Mouse (Mus musculus): ENCODE data around the gene Hrc. TPM values are rescaled to one million over a fixed set of nuclear protein-coding genes. Genes with fewer than 3 reads are reported as not detected.
A peak's percentile ranks its signal among the peaks of the same experiment; 100 is the strongest.

The Hrc gene
- polyA plus RNA-seq, 1 experiment from 2014 or later = 0.75 TPM

DNA sequence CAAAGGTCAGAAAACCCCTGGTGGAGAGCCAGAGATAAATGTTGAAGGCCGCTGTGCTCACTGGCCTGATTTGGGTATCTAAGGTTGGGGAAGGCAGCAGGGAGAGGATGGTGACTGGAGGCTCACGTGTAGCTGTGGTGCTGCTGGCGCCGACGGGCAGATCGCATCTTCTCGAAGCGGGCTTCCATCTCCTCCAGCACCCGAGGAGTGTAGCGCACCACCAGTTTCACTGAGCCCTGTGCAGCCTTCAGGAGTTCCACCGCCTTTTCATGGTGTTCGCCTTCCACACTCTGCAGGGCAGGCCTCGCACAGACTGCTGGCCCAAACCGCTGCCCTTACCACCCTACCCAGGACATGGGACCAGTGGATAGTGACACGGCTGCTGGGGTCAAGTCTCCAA lies 33.1 kb downstream of the Hrc start:
- Histone ChIP-seq H3K27me3 (replicated peaks) (peaks cover 11% of the 10 kb centered on the region; the same call in 1 of the 2 replicates), H3K9ac (replicated peaks) (peak overlapping the region; percentile 69; the same call in 1 of the 2 replicates), H3K36me3 (peaks cover 10% of the 10 kb centered on the region), H3K9me3 (replicated peaks) (no peaks in the 10 kb centered on the region), H3K4me2 (peak overlapping the region; percentile 71), H3K4me3 (replicated peaks) (peak overlapping the region; percentile 79), H3K4me1 (peaks cover 56% of the 10 kb centered on the region), H3K27ac (replicated peaks) (peak overlapping the region; percentile 90; the same call in 1 of the 2 replicates)
- 83% methylated on average over 15 of the region's 15 CpGs for WGBS
- ATAC-seq (ENCODE audit: low FRiP score) = no peak

GRCm38 (mm10) chr7:45369022-45369745 lies 34.1 kb downstream of the Hrc start:
- H3K9me3 ChIP-seq (replicated peaks) = no peaks in the 10 kb centered on the region
- WGBS = 72% methylated on average over 16 of the region's 16 CpGs
- peaks cover 18% of the 10 kb centered on the region for H3K36me3 ChIP-seq
- H3K27me3 ChIP-seq (replicated peaks) = peaks cover 7% of the 10 kb centered on the region; the same call in 1 of the 2 replicates
- H3K27ac ChIP-seq (replicated peaks) = no peak overlapping the region
- ATAC-seq (ENCODE audit: low FRiP score) = no peak
- peak overlapping the region; percentile 55 for H3K4me3 ChIP-seq (replicated peaks)
- H3K9ac ChIP-seq (replicated peaks) = no peak overlapping the region
- H3K4me1 ChIP-seq = peaks cover 55% of the 10 kb centered on the region
- H3K4me2 ChIP-seq = peak overlapping the region; percentile 95

- Histone ChIP-seq H3K36me3 (peaks cover 22% of the 10 kb centered on the region), H3K4me2 (peak overlapping the region; percentile 95), H3K27me3 (replicated peaks) (peaks cover 7% of the 10 kb centered on the region; the same call in 1 of the 2 replicates), H3K4me3 (replicated peaks) (peak overlapping the region; percentile 55), H3K4me1 (peaks cover 49% of the 10 kb centered on the region), H3K9ac (replicated peaks) (peak overlapping the region; percentile 64), H3K27ac (replicated peaks) (peak overlapping the region; percentile 58), H3K9me3 (replicated peaks) (no peaks in the 10 kb centered on the region)
- no peak; the same call in 1 of the 2 replicates for ATAC-seq (ENCODE audit: low FRiP score)
- 10% methylated on average over 48 of the region's 52 CpGs for WGBS
Measured at GRCm38 (mm10) chr7:45369836-45370474, 34.9 kb downstream of the Hrc start.

DNA sequence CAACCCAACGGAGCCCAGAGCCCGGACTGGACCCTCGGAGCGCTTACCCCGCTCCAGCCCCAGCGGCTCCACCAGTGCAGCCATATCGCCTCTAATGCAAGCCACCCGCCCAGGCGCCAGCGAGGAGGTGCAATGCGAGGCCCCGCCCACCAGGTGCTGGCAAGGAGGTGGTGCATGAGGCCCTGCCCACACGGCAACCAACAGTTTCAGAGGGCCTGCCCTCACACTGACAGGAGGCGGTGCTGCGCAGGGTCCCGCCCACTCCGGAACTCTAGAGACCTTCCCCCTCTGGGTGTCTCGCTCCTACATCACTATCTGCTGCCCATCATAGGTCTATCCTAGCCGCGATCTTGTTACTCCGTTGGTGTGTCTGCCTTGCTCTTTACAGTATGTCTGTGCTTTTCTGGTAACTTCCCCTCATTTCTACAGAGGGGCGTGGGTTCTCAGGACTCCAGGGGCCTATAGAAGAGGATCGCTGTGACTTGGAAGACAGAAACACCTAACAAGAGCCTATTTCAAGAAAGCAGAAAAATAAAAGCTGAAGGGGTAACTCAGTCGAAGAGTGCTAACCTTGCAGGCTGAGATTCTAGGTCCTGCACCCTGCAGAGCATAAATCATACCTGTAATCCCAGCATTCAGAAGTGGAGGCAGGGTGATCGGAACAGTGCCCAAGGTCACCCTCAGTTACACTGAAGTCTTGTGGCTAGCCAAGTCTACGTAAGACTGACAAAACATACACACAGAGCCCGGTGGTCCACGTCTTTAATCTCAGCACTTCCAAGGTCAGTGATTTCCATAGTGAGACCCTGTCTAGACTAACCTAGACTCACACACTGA lies 35.6 kb downstream of the Hrc start, which contains the start of gene Lin7b:
Gene Lin7b, minus strand, starts transcription at position 109 of the 837 bp plus-strand sequence.
- peak within 1 kb of the TSS; percentile 58 for H3K27ac ChIP-seq (replicated peaks)
- 10% methylated on average over 28 of the region's 28 CpGs for WGBS

DNA sequence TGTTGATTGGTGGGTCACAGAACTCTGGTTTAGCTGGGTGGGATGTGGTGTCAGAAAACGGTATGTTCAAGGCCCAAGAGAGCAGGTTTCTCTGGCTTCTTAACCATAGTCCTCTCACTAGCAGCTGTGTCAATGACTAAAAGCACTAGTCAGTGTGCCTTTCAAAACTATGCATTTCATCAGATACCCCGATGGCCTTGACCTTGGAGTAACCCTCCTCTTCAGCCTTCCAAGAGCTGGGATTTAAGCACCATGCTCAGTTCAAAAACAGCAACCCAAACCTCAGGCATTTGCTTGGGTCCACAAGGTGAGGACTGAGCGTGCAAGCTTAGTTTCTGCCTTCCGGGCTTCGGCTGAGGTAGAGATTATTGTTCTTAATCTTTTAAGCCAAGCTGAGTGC lies 37.3 kb downstream of the Hrc start:
- H3K27me3 ChIP-seq (replicated peaks) = peaks cover 7% of the 10 kb centered on the region; the same call in 1 of the 2 replicates
- no peak overlapping the region for H3K9ac ChIP-seq (replicated peaks)
- ATAC-seq (ENCODE audit: low FRiP score) = no peak
- WGBS = 85% methylated on average over 5 of the region's 5 CpGs
- H3K4me2 ChIP-seq = no peak overlapping the region
- H3K27ac ChIP-seq (replicated peaks) = no peak overlapping the region
- no peak overlapping the region for H3K4me3 ChIP-seq (replicated peaks)
- peaks cover 46% of the 10 kb centered on the region for H3K36me3 ChIP-seq
- no peaks in the 10 kb centered on the region for H3K9me3 ChIP-seq (replicated peaks)
- H3K4me1 ChIP-seq = peaks cover 39% of the 10 kb centered on the region

More for the DNA sequence above, 35.6 kb downstream of the Hrc start, which contains the start of gene Lin7b:
- peak; percentile 54 for ATAC-seq (ENCODE audit: low FRiP score)
- Histone ChIP-seq H3K27me3 (replicated peaks) (peaks cover 7% of the 10 kb centered on the region; the same call in 1 of the 2 replicates), H3K9ac (replicated peaks) (peak within 1 kb of the TSS; percentile 64), H3K4me1 (peaks cover 42% of the 10 kb centered on the region), H3K9me3 (replicated peaks) (no peaks in the 10 kb centered on the region), H3K4me3 (replicated peaks) (peak within 1 kb of the TSS; percentile 55), H3K36me3 (peaks cover 29% of the 10 kb centered on the region), H3K4me2 (peak within 1 kb of the TSS; percentile 95)

DNA sequence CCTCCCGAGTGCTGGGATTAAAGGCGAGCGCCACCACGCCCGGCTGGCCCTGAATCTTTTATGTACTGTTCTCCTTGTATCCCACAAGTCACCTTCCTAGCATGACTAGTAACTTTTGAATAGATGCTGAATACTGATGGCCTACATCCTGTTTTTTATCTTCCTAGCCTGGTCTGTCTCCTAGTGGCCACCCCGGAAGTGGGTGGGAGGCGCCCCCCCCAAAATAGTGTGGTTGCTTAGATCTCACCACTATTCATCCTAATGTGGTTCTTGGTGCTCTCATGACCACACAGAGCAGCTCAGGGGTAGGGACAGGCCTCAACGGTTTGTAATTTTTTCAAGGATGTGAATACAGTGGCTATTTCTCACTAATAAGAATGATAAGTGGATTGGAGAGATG lies 39.5 kb downstream of the Hrc start:
- Histone ChIP-seq H3K27me3 (replicated peaks) (no peaks in the 10 kb centered on the region), H3K36me3 (peaks cover 68% of the 10 kb centered on the region), H3K27ac (replicated peaks) (no peak overlapping the region), H3K4me2 (no peak overlapping the region), H3K4me3 (replicated peaks) (no peak overlapping the region), H3K9me3 (replicated peaks) (no peaks in the 10 kb centered on the region), H3K9ac (replicated peaks) (no peak overlapping the region), H3K4me1 (peaks cover 16% of the 10 kb centered on the region)
- no peak for ATAC-seq (ENCODE audit: low FRiP score)
- 91% methylated on average over 8 of the region's 8 CpGs for WGBS

- no peaks in the 10 kb centered on the region for H3K27me3 ChIP-seq (replicated peaks)
- no peak for ATAC-seq (ENCODE audit: low FRiP score)
- H3K4me2 ChIP-seq = no peak overlapping the region
- no peak overlapping the region for H3K27ac ChIP-seq (replicated peaks)
- 88% methylated on average over 1 of the region's 1 CpGs for WGBS
- no peak overlapping the region for H3K4me3 ChIP-seq (replicated peaks)
- H3K9ac ChIP-seq (replicated peaks) = no peak overlapping the region
- H3K36me3 ChIP-seq = peaks cover 82% of the 10 kb centered on the region
- H3K9me3 ChIP-seq (replicated peaks) = no peaks in the 10 kb centered on the region
- H3K4me1 ChIP-seq = peaks cover 3% of the 10 kb centered on the region; the same call in 1 of the 2 replicates
Measured at GRCm38 (mm10) chr7:45376057-45376456, 41.0 kb downstream of the Hrc start.

- Histone ChIP-seq H3K9me3 (replicated peaks) (no peaks in the 10 kb centered on the region), H3K27me3 (replicated peaks) (no peaks in the 10 kb centered on the region), H3K4me3 (replicated peaks) (no peak overlapping the region), H3K9ac (replicated peaks) (no peak overlapping the region), H3K4me1 (0 out of 2 replicates have a peak, but pooled peaks cover 3% of the 10 kb centered on the region), H3K4me2 (no peak overlapping the region), H3K36me3 (peaks cover 97% of the 10 kb centered on the region), H3K27ac (replicated peaks) (no peak overlapping the region)
- no peak for ATAC-seq (ENCODE audit: low FRiP score)
- WGBS = 93% methylated on average over 3 of the region's 3 CpGs
Measured at GRCm38 (mm10) chr7:45386077-45386476, 51.0 kb downstream of the Hrc start.

Other genes with a start within 250 kb of the Hrc start
- gene Rcn3, start 243.1 kb upstream of the Hrc start, polyA plus RNA-seq (2015; fragmentation: Nextera tagmentation; extraction: Ambion mirVana) = 112 and 118 TPM in 2 replicates
- 33.8 and 42.7 TPM in 2 replicates for gene Fcgrt, start 231.4 kb upstream of the Hrc start, polyA plus RNA-seq (2015; fragmentation: Nextera tagmentation; extraction: Ambion mirVana)
- 759 and 947 TPM in 2 replicates for gene Rps11, start 210.9 kb upstream of the Hrc start, polyA plus RNA-seq (2015; fragmentation: Nextera tagmentation; extraction: Ambion mirVana)
- 649 and 787 TPM in 2 replicates for gene Rpl13a, start 206.5 kb upstream of the Hrc start, polyA plus RNA-seq (2015; fragmentation: Nextera tagmentation; extraction: Ambion mirVana)
- 0.12 and 0.24 TPM in 2 replicates for gene Gm45713, start 199.1 kb upstream of the Hrc start, polyA plus RNA-seq (2015; fragmentation: Nextera tagmentation; extraction: Ambion mirVana)
- gene Flt3l, start 198.9 kb upstream of the Hrc start, polyA plus RNA-seq (2015; fragmentation: Nextera tagmentation; extraction: Ambion mirVana) = 1.8 and 3.8 TPM in 2 replicates
- gene Pih1d1, start 181.0 kb upstream of the Hrc start, polyA plus RNA-seq (2015; fragmentation: Nextera tagmentation; extraction: Ambion mirVana) = 81.7 and 82.9 TPM in 2 replicates
- gene Aldh16a1, start 180.7 kb upstream of the Hrc start, polyA plus RNA-seq (2015; fragmentation: Nextera tagmentation; extraction: Ambion mirVana) = 19.5 and 26.8 TPM in 2 replicates
- 0.37 and 0.55 TPM in 2 replicates for gene Slc17a7, start 171.3 kb upstream of the Hrc start, polyA plus RNA-seq (2015; fragmentation: Nextera tagmentation; extraction: Ambion mirVana)
- gene Gfy, start 155.7 kb upstream of the Hrc start, polyA plus RNA-seq (2015; fragmentation: Nextera tagmentation; extraction: Ambion mirVana) = not detected in 2 replicates
- not detected in 2 replicates for gene Pth2, start 154.3 kb upstream of the Hrc start, polyA plus RNA-seq (2015; fragmentation: Nextera tagmentation; extraction: Ambion mirVana)
- 0.36 and 0.60 TPM in 2 replicates for gene Ccdc155, start 130.4 kb upstream of the Hrc start, polyA plus RNA-seq (2015; fragmentation: Nextera tagmentation; extraction: Ambion mirVana)
- 15.6 and 17.7 TPM in 2 replicates for gene Dkkl1, start 123.1 kb upstream of the Hrc start, polyA plus RNA-seq (2015; fragmentation: Nextera tagmentation; extraction: Ambion mirVana)
- gene Tead2, start 119.5 kb upstream of the Hrc start, polyA plus RNA-seq (2015; fragmentation: Nextera tagmentation; extraction: Ambion mirVana) = 28.9 and 44.5 TPM in 2 replicates
- 1.7 and 12.4 TPM in 2 replicates for gene Cd37, start 96.2 kb upstream of the Hrc start, polyA plus RNA-seq (2015; fragmentation: Nextera tagmentation; extraction: Ambion mirVana)
- 0.67 and 0.78 TPM in 2 replicates for gene Slc6a16, start 94.2 kb upstream of the Hrc start, polyA plus RNA-seq (2015; fragmentation: Nextera tagmentation; extraction: Ambion mirVana)
- gene Slc6a21, start 57.8 kb upstream of the Hrc start, polyA plus RNA-seq (2015; fragmentation: Nextera tagmentation; extraction: Ambion mirVana) = not detected in 2 replicates
- 9.4 and 12.0 TPM in 2 replicates for gene Trpm4, start 1.5 kb upstream of the Hrc start, polyA plus RNA-seq (2015; fragmentation: Nextera tagmentation; extraction: Ambion mirVana)
- 27.3 and 29.5 TPM in 2 replicates for gene Ppfia3, start 31.7 kb downstream of the Hrc start, polyA plus RNA-seq (2015; fragmentation: Nextera tagmentation; extraction: Ambion mirVana)
- gene Lin7b, start 35.3 kb downstream of the Hrc start, polyA plus RNA-seq (2015; fragmentation: Nextera tagmentation; extraction: Ambion mirVana) = 48.2 and 58.3 TPM in 2 replicates
- gene Snrnp70, start 60.5 kb downstream of the Hrc start, polyA plus RNA-seq (2015; fragmentation: Nextera tagmentation; extraction: Ambion mirVana) = 166 and 190 TPM in 2 replicates
- gene Kcna7, start 70.4 kb downstream of the Hrc start, polyA plus RNA-seq (2015; fragmentation: Nextera tagmentation; extraction: Ambion mirVana) = 0.08 and 0.09 TPM in 2 replicates
- 0.91 TPM in 1 of 2 replicates, not detected in the other for gene Ntf5, start 78.4 kb downstream of the Hrc start, polyA plus RNA-seq (2015; fragmentation: Nextera tagmentation; extraction: Ambion mirVana)
- gene Lhb, start 85.5 kb downstream of the Hrc start, polyA plus RNA-seq (2015; fragmentation: Nextera tagmentation; extraction: Ambion mirVana) = 0.24 TPM in 1 of 2 replicates, not detected in the other
- 21.7 and 24.0 TPM in 2 replicates for gene Gys1, start 99.6 kb downstream of the Hrc start, polyA plus RNA-seq (2015; fragmentation: Nextera tagmentation; extraction: Ambion mirVana)
- 92.7 and 114 TPM in 2 replicates for gene Ruvbl2, start 102.8 kb downstream of the Hrc start, polyA plus RNA-seq (2015; fragmentation: Nextera tagmentation; extraction: Ambion mirVana)
- gene Ftl1, start 124.6 kb downstream of the Hrc start, polyA plus RNA-seq (2015; fragmentation: Nextera tagmentation; extraction: Ambion mirVana) = 4,883 and 5,335 TPM in 2 replicates
- 224 and 236 TPM in 2 replicates for gene Bax, start 131.6 kb downstream of the Hrc start, polyA plus RNA-seq (2015; fragmentation: Nextera tagmentation; extraction: Ambion mirVana)
- gene Tulp2, start 146.6 kb downstream of the Hrc start, polyA plus RNA-seq (2015; fragmentation: Nextera tagmentation; extraction: Ambion mirVana) = 0.15 and 0.59 TPM in 2 replicates
- gene Gm45808, start 151.5 kb downstream of the Hrc start, polyA plus RNA-seq (2015; fragmentation: Nextera tagmentation; extraction: Ambion mirVana) = not detected in 2 replicates
- 4.2 and 4.8 TPM in 2 replicates for gene Dhdh, start 153.5 kb downstream of the Hrc start, polyA plus RNA-seq (2015; fragmentation: Nextera tagmentation; extraction: Ambion mirVana)
- 140 and 158 TPM in 2 replicates for gene Nucb1, start 175.1 kb downstream of the Hrc start, polyA plus RNA-seq (2015; fragmentation: Nextera tagmentation; extraction: Ambion mirVana)
- 17.8 and 18.4 TPM in 2 replicates for gene Ppp1r15a, start 191.0 kb downstream of the Hrc start, polyA plus RNA-seq (2015; fragmentation: Nextera tagmentation; extraction: Ambion mirVana)
- 4.3 and 4.7 TPM in 2 replicates for gene Plekha4, start 191.0 kb downstream of the Hrc start, polyA plus RNA-seq (2015; fragmentation: Nextera tagmentation; extraction: Ambion mirVana)
- gene Hsd17b14, start 219.6 kb downstream of the Hrc start, polyA plus RNA-seq (2015; fragmentation: Nextera tagmentation; extraction: Ambion mirVana) = 0.93 TPM in 1 of 2 replicates, not detected in the other
- gene Bcat2, start 234.9 kb downstream of the Hrc start, polyA plus RNA-seq (2015; fragmentation: Nextera tagmentation; extraction: Ambion mirVana) = 25.4 and 31.9 TPM in 2 replicates